Mouse (Mus musculus) mouse embryonic stem cell (cell line): ENCODE data around the gene Shank3.

Source experiments
- in situ Hi-C, 2 experiments: fragments of 300-500 bp; cut with MboI; formaldehyde crosslinking; loops; 1 replicate in 1 of 2; 3 replicates in 1 of 2; pipeline ENCODE4 v1.14.3; 2019 to 2020; ENCODE audit warnings: low sequenced_read_pairs in 2 of 2, low pct_unique_long_range_greater_than_20kb in 1 of 2, mixed read lengths in 1 of 2; ENCODE audit not compliant: unreplicated experiment in 1 of 2

The Shank3 gene

GRCm38 (mm10) chr15:89591723-89592455 lies 92.5 kb downstream of the Shank3 start, which contains the start of gene Rabl2:
Rabl2 (minus strand) TSS chr15:89591923.
- in situ Hi-C loops = no loop called here

- in situ Hi-C loops = no loop called here
Measured at GRCm38 (mm10) chr15:89592548-89592947, 93.1 kb downstream of the Shank3 start.

GRCm38 (mm10) chr15:89605822-89606570 lies 106.6 kb downstream of the Shank3 start:
- in situ Hi-C loops = loop anchor here in 1 of 2 experiments (25.0 kb wide), 1 partner anchor 606 kb away; the partner anchor contains the start of gene Alg10b

- in situ Hi-C loops = loop anchor here in 1 of 2 experiments (25.0 kb wide), 1 partner anchor 605 kb away; the partner anchor contains the start of gene Alg10b
Measured at GRCm38 (mm10) chr15:89607480-89607879, 108.1 kb downstream of the Shank3 start.

GRCm38 (mm10) chr15:89607888-89608287 lies 108.5 kb downstream of the Shank3 start:
- in situ Hi-C loops = loop anchor here in 1 of 2 experiments (25.0 kb wide), 1 partner anchor 604 kb away; the partner anchor contains the start of gene Alg10b
